24 mouse cellular contexts compared by ENCODE assay signal in genomic region chr8:89680341-89680740, GRCm38 (mm10).
"Had no signal": no experiment of that assay in that cellular context is flagged by ENCODE, and none has a peak within 500 bp of the region (broad histone marks: within the 10 kb centered on the region; RNA-seq: fewer than 3 reads in every experiment).

No protein-coding gene starts in this region.

- H3K4me3 ChIP-seq: gastrocnemius, adult 2 months; heart, embryonic 10.5 days; heart, embryonic 12.5 days; hindbrain, embryonic 13.5 days; hindbrain, embryonic 15.5 days; intestine, embryonic 15.5 days; kidney, embryonic 15.5 days; limb, embryonic 13.5 days; limb, embryonic 15.5 days had no signal

- H3K4me2 ChIP-seq: heart, embryonic 12.5 days; hindbrain, embryonic 13.5 days; hindbrain, embryonic 15.5 days; intestine, embryonic 15.5 days; kidney, embryonic 15.5 days; limb, embryonic 13.5 days; limb, embryonic 15.5 days had no signal

- DNase-seq: gastrocnemius, adult 2 months; gastrocnemius, postnatal 10 days; gastrocnemius, postnatal 25 days; heart, adult 18-20 months; heart, postnatal 10 days; heart, postnatal 36 days; kidney, adult 11 months; kidney, adult 2 months; kidney, adult 9 months; kidney, postnatal 14 days; kidney, postnatal 36 days; layer of hippocampus, adult 9-11 months; layer of hippocampus, postnatal 36 days; left cerebral cortex, postnatal 4 days had no signal

- H3K9ac ChIP-seq: heart, embryonic 12.5 days; hindbrain, embryonic 13.5 days; hindbrain, embryonic 15.5 days; intestine, embryonic 15.5 days; kidney, embryonic 15.5 days; limb, embryonic 13.5 days; limb, embryonic 15.5 days had no signal

- H3K9me3 ChIP-seq: heart, embryonic 10.5 days; heart, embryonic 12.5 days; hindbrain, embryonic 13.5 days; hindbrain, embryonic 15.5 days; intestine, embryonic 15.5 days; kidney, embryonic 15.5 days; limb, embryonic 13.5 days; limb, embryonic 15.5 days had no signal

- H3K4me1 ChIP-seq: heart, embryonic 10.5 days; heart, embryonic 12.5 days; hindbrain, embryonic 15.5 days; intestine, embryonic 15.5 days; limb, embryonic 15.5 days had no signal

- H3K27ac ChIP-seq: gastrocnemius, adult 2 months; heart, embryonic 10.5 days; hindbrain, embryonic 13.5 days; hindbrain, embryonic 15.5 days; hindbrain, postnatal 0 days; intestine, embryonic 15.5 days; kidney, embryonic 15.5 days; kidney, postnatal 0 days; limb, embryonic 13.5 days; limb, embryonic 15.5 days had no signal

- H3K36me3 ChIP-seq: heart, embryonic 10.5 days; heart, embryonic 12.5 days; hindbrain, embryonic 13.5 days; hindbrain, embryonic 15.5 days; intestine, embryonic 15.5 days; kidney, embryonic 15.5 days; limb, embryonic 13.5 days; limb, embryonic 15.5 days had no signal

- H3K27me3 ChIP-seq: heart, embryonic 12.5 days; hindbrain, embryonic 15.5 days; intestine, embryonic 15.5 days; kidney, embryonic 15.5 days had no signal

- ATAC-seq: hindbrain, postnatal 0 days; intestine, embryonic 15.5 days had no signal
